Mouse (Mus musculus) macrophage (primary cell): Measurements from ENCODE around the gene Krtap17-1. TPM values are rescaled to one million over a fixed set of nuclear protein-coding genes. Genes with fewer than 3 reads are reported as not detected.

Experiments used
- H3K27ac ChIP-seq: fragments of 350-480 bp; formaldehyde crosslinking; 2 replicates; pipeline ENCODE4 v1.9.0; 2021
- H3K36me3 ChIP-seq: fragments of 350-480 bp; formaldehyde crosslinking; 2 replicates; pipeline ENCODE4 v1.9.0; 2021; ENCODE audit errors: inconsistent target
- H3K4me3 ChIP-seq: fragments of 350-480 bp; formaldehyde crosslinking; 2 replicates; pipeline ENCODE4 v1.9.0; 2021; ENCODE audit errors: inconsistent target
- H3K79me2 ChIP-seq: fragments of 350-480 bp; formaldehyde crosslinking; 2 replicates; pipeline ENCODE4 v1.9.0; 2021; ENCODE audit errors: inconsistent target
- whole genome bisulfite sequencing: methylation state at CpG from one replicate; pipeline ENCODE4 v1.1.7; 2026; ENCODE audit warnings: inconsistent platforms; ENCODE audit not compliant: missing documents; 5-methylcytosine and 5-hydroxymethylcytosine counted together
- polyA plus RNA-seq: library from polyadenylated mRNA; stranded (reverse); fragments of 250-400 nt; gene quantifications from 3 replicates; pipeline ENCODE4 v1.2.4, GENCODE M21; 2018; ENCODE audit warnings: inconsistent platforms

Gene Krtap17-1
- polyA plus RNA-seq, 1 experiment from 2014 or later: not detected

DNA sequence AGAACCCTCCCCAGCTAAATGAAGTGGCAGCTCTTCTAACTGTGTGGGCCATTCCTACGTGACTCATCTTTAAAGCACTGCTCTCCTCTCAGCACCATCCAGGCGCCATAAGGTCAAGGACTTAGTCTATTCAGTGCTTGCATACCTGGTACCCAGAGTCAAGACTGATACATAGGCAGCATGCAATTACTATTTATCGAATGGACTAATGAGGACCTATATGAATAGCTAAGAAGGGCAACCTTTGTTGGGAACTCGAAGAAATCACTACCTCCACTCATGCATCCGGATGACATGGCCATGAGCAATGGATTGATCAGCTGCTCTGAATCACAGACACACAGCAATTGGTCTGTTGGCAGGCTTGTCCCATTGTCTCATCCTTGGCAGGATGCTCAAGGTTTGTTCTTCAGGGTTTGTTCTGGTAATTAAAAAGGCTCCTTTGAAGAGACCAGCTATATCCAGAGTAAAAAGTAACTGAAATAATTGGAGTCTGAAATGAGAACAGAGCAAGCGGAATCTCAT is 3.9 kb downstream of the Krtap17-1 start:
- Histone ChIP-seq H3K79me2 (no peaks in the 10 kb centered on the region), H3K4me3 (no peak overlapping the region), H3K27ac (no peak overlapping the region), H3K36me3 (no peaks in the 10 kb centered on the region)
- 83% methylated on average over 6 of the region's 6 CpGs for WGBS

DNA sequence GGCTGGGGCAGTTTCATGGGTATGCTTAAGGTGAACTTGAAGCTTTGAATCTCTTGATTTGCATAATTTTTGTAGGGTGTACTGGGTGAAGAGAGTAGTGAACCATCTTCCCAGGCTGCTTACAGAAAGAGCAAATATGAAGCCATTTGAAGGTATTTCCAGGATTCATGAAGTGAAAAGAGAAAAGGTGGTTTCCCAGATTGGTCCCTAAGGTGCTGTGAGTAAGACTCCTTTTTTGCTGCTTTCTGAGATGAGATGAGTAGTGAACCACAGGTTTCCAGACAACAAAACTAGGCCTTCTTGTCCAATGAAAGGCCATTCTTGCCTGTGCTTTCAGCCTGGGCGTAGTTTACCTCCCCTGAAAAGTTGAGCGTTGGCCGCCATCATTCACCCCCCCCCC is 5.3 kb downstream of the Krtap17-1 start:
- Histone ChIP-seq H3K27ac (no peak overlapping the region), H3K36me3 (no peaks in the 10 kb centered on the region), H3K4me3 (no peak overlapping the region), H3K79me2 (no peaks in the 10 kb centered on the region)
- WGBS: 91% methylated on average over 3 of the region's 3 CpGs

DNA sequence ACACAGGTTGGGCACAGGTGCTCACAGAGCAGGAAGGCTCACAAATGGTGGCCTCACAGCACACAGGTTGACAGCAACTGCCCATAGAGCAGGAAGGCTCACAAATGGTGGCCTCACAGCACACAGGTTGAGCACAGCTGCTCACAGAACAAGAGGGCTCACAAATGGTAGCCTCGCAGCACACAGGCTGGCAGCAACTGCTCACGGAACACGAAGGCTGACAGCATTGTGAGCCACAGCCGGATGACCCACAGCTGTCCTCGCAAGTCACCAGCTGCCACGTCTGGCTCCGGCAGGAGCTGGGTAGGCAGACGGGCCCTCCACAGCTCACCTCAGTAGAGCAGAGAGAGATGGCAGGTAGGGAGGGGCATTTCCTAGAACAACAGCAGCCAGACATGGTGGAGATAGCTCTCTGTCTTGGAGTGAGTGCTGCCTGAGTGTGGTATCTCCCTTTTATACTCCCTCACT is 7.6 kb downstream of the Krtap17-1 start, which contains the start of gene Krtap16-1:
Gene Krtap16-1 (minus strand): TSS at position 418 of the 468 bp plus-strand sequence.
- Histone ChIP-seq H3K27ac (no peak within 1 kb of the TSS), H3K36me3 (no peaks in the 10 kb centered on the region), H3K4me3 (no peak within 1 kb of the TSS), H3K79me2 (no peaks in the 10 kb centered on the region)
- WGBS: 93% methylated on average over 8 of the region's 8 CpGs

DNA sequence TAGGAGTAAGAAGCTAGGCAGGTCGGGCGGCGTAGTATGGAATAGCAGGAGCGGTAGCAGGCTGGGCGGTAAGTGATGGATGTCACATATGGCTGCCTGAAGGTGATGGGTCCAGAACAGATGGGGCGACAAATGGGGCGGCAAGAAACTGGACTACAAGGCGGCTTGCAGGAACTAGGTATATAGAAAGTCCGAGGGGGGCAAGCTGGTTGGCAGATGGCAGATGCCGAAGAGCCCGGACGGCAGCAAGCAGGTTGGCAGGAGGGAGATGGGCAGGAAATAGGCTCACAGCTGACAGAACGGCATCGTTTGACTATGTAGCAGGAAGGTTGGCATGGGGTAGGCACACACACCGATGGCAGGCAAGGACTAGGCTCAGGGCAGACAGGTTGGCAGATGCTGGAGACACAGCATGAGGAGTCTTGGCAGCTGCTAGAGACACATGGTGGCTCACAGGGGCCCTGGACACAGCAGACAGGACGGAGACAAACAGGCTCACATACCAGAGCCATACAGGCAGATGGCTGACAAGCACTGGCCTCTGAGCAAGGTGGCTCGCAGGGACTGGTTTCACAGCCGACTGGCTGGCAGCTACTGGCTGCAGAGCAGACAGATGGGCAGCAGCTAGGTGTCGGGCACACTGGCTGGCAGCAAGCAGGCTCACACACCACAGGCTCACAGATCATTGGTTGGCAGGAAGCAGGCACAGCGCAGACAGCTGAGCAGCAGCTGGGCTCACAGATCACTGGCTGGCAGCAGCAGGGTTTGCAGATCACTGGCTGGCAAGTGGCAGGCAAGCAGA is 8.3 kb downstream of the Krtap17-1 start:
- WGBS: 85% methylated on average over 20 of the region's 20 CpGs

DNA sequence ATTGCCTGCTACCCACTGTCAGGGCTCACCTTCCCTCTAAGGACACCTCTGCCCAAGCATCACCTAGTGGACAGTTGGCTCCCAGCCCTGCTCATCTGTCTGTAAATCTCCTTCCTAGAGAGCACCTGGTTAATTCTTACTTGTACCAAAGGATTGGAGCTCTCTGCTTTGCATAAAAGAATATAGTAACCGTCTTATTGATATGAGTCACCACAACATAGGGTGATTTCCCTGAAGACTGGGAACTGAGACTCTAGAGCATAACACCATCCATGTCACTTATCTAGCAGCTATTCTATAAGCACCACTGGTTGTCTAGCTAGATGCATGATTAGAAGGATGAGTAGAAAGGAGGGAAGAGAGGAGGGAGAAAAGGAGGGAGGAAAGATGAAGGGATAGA is 10.4 kb downstream of the Krtap17-1 start:
- Histone ChIP-seq H3K4me3 (no peak overlapping the region), H3K36me3 (no peaks in the 10 kb centered on the region), H3K27ac (no peak overlapping the region), H3K79me2 (no peaks in the 10 kb centered on the region)
- WGBS: 75% methylated on average over 1 of the region's 1 CpGs

More for the DNA sequence above, 8.3 kb downstream of the Krtap17-1 start:
- no peak overlapping the region for H3K27ac ChIP-seq
- no peaks in the 10 kb centered on the region for H3K79me2 ChIP-seq
- H3K36me3 ChIP-seq: no peaks in the 10 kb centered on the region
- H3K4me3 ChIP-seq: no peak overlapping the region

DNA sequence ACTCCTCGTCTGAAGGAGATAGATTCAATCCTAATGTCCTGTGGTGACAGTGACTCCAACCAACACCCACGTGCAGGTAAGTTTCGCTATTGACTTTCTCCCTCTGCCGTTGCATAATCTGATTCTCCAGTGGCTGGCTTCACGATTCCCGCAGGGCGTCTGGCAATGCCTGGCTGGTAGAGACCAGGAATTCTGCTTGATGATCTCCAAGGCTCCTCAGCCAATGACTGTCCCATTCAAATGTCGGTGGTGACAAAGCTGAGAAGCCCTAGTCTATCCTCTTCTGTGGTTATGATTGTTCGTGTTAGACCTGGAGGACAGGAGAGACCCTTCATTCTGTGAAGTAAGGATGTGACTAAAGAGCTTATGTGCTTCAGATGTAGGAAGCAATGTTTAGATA is 11.1 kb downstream of the Krtap17-1 start:
- H3K27ac ChIP-seq: no peak overlapping the region
- whole genome bisulfite sequencing: 89% methylated on average over 9 of the region's 9 CpGs

DNA sequence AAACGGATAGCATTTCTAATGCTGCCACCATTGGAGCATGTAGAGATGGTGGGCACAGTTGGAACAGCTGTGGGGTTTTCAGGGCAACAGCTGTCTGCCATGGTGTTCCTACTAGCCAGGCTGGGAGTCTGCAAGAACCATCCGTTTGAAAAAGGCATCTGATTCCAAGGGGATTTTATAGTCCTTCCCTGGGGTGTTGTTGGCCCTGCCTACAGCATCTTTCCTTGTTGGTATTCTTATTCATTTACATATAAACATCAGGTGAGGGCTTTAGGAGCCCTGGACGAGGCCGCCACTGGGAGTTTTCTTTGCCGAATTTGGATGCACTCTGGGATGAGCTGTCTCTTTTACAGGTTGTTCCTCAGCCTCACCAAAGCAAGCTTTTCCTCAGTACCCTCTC is 14.8 kb downstream of the Krtap17-1 start, which contains the start of gene Krtap29-1:
Gene Krtap29-1 (minus strand): TSS at position 101 of the 400 bp plus-strand sequence.
- H3K36me3 ChIP-seq: no peaks in the 10 kb centered on the region
- WGBS: 67% methylated on average over 5 of the region's 5 CpGs
- no peak within 1 kb of the TSS for H3K27ac ChIP-seq
- H3K4me3 ChIP-seq: no peak within 1 kb of the TSS
- no peaks in the 10 kb centered on the region for H3K79me2 ChIP-seq

More for the DNA sequence above, 11.1 kb downstream of the Krtap17-1 start:
- Histone ChIP-seq H3K4me3 (no peak overlapping the region), H3K79me2 (no peaks in the 10 kb centered on the region), H3K36me3 (no peaks in the 10 kb centered on the region)

DNA sequence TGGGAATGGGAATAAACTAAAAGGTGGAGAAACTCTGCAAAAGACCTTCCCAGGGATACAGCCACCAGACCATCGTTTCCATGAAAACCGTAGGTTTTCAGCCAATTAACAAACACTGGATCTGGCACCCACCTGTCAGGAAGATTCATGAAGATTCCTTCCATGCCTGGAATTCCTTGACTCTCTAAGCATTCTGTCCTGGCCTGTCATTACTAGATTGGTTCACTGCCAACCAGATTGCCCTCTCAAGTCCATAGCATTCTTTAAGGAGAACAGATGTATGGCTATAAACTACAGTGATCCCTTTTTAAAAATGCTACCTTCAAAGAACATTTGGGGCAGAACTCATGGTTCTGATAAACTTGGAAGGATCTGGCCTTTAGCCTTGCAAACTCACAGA is 27.8 kb downstream of the Krtap17-1 start:
- no peak overlapping the region for H3K4me3 ChIP-seq
- H3K36me3 ChIP-seq: no peaks in the 10 kb centered on the region
- 23% methylated on average over 2 of the region's 2 CpGs for WGBS
- no peaks in the 10 kb centered on the region for H3K79me2 ChIP-seq
- no peak overlapping the region for H3K27ac ChIP-seq

DNA sequence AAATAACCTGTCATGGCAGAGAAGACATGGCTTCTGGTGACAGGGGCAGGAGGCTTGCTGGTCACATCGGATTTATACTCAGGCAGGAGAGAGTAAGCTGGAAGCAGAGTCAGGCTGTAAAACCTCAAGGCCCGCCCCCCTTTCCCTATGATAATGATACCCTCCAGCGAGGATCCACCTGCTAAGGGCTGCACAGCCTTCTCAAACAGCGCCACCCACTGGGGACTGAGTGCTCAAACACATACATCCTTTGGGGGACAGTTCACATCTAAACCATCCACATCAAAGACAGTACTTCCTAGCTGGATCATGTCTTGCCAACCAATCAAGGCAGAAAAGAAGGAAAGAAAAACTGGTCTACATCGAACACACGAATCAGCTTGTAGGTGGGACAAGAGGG is 29.6 kb downstream of the Krtap17-1 start:
- H3K4me3 ChIP-seq: no peak overlapping the region
- H3K36me3 ChIP-seq: no peaks in the 10 kb centered on the region
- no peaks in the 10 kb centered on the region for H3K79me2 ChIP-seq
- H3K27ac ChIP-seq: no peak overlapping the region
- WGBS: 59% methylated on average over 6 of the region's 6 CpGs

DNA sequence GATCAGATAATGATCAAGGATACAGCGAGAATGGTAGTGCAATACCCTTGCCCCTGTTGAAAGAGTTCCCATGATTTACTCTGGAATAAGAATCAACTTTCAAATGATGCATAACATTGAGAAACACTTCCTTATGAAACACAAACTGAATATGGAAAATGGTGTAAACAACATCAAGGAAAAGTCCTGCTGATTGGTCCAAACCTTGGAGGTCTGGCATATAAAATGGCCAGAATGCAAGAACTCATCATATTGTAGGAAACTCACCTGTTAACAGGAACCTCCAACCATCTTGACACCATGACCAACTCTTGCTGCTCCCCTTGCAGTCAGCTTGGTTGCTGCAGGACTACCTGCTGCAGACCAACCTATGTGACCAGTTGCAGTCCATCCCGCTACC is 45.6 kb downstream of the Krtap17-1 start, which contains the start of gene Krtap9-5:
Gene Krtap9-5 (plus strand): TSS at position 301 of the 400 bp plus-strand sequence.
- Histone ChIP-seq H3K27ac (no peak within 1 kb of the TSS), H3K79me2 (no peaks in the 10 kb centered on the region), H3K36me3 (no peaks in the 10 kb centered on the region), H3K4me3 (no peak within 1 kb of the TSS)
- 97% methylated on average over 2 of the region's 2 CpGs for WGBS

Other genes starting within 250 kb of the Krtap17-1 start
- not detected in 3 replicates for gene Gm11595, start 221.1 kb downstream of the Krtap17-1 start, polyA plus RNA-seq
- not detected in 3 replicates for gene Krtap4-8, start 213.3 kb downstream of the Krtap17-1 start, polyA plus RNA-seq
- not detected in 3 replicates for gene Krtap4-9, start 208.8 kb downstream of the Krtap17-1 start, polyA plus RNA-seq
- gene Gm11596, start 200.5 kb downstream of the Krtap17-1 start, polyA plus RNA-seq: not detected in 3 replicates
- gene Gm11569, start 195.1 kb downstream of the Krtap17-1 start, polyA plus RNA-seq: not detected in 3 replicates
- not detected in 3 replicates for gene Gm11554, start 189.5 kb downstream of the Krtap17-1 start, polyA plus RNA-seq
- not detected in 3 replicates for gene Krtap4-13, start 184.1 kb downstream of the Krtap17-1 start, polyA plus RNA-seq
- gene Gm11564, start 178.3 kb downstream of the Krtap17-1 start, polyA plus RNA-seq: not detected in 3 replicates
- gene 2300003K06Rik, start 155.9 kb downstream of the Krtap17-1 start, polyA plus RNA-seq: not detected in 3 replicates
- gene Krtap4-16, start 142.4 kb downstream of the Krtap17-1 start, polyA plus RNA-seq: not detected in 3 replicates
- not detected in 3 replicates for gene Gm11568, start 136.1 kb downstream of the Krtap17-1 start, polyA plus RNA-seq
- not detected in 3 replicates for gene Gm11559, start 129.5 kb downstream of the Krtap17-1 start, polyA plus RNA-seq
- gene Krtap9-1, start 120.6 kb downstream of the Krtap17-1 start, polyA plus RNA-seq: not detected in 3 replicates
- gene Gm11567, start 114.8 kb downstream of the Krtap17-1 start, polyA plus RNA-seq: not detected in 3 replicates
- not detected in 3 replicates for gene Krtap31-1, start 86.1 kb downstream of the Krtap17-1 start, polyA plus RNA-seq
- gene Gm11565, start 79.2 kb downstream of the Krtap17-1 start, polyA plus RNA-seq: not detected in 3 replicates
- not detected in 3 replicates for gene Krtap31-2, start 57.7 kb downstream of the Krtap17-1 start, polyA plus RNA-seq
- not detected in 3 replicates for gene Krtap9-5, start 45.5 kb downstream of the Krtap17-1 start, polyA plus RNA-seq
- gene Krtap29-1, start 14.9 kb downstream of the Krtap17-1 start, polyA plus RNA-seq: not detected in 3 replicates
- not detected in 3 replicates for gene Krtap16-1, start 7.4 kb downstream of the Krtap17-1 start, polyA plus RNA-seq
- not detected in 3 replicates for gene Krt33a, start 22.2 kb upstream of the Krtap17-1 start, polyA plus RNA-seq
- gene Krt33b, start 35.9 kb upstream of the Krtap17-1 start, polyA plus RNA-seq: not detected in 3 replicates
- gene Krt34, start 47.6 kb upstream of the Krtap17-1 start, polyA plus RNA-seq: not detected in 3 replicates
- not detected in 3 replicates for gene Krt31, start 56.6 kb upstream of the Krtap17-1 start, polyA plus RNA-seq
- not detected in 3 replicates for gene Krt32, start 94.2 kb upstream of the Krtap17-1 start, polyA plus RNA-seq
- not detected in 3 replicates for gene Krt35, start 102.2 kb upstream of the Krtap17-1 start, polyA plus RNA-seq
- gene Krt36, start 111.6 kb upstream of the Krtap17-1 start, polyA plus RNA-seq: not detected in 3 replicates
- not detected in 3 replicates for gene Krt13, start 127.6 kb upstream of the Krtap17-1 start, polyA plus RNA-seq
- not detected in 3 replicates for gene Krt15, start 141.9 kb upstream of the Krtap17-1 start, polyA plus RNA-seq
- not detected in 3 replicates for gene Krt19, start 154.7 kb upstream of the Krtap17-1 start, polyA plus RNA-seq
- not detected in 3 replicates for gene Krt9, start 199.3 kb upstream of the Krtap17-1 start, polyA plus RNA-seq
- not detected in 3 replicates for gene Krt14, start 213.6 kb upstream of the Krtap17-1 start, polyA plus RNA-seq